ENCODE assay signal across 8 mouse cellular contexts in the genomic region with DNA sequence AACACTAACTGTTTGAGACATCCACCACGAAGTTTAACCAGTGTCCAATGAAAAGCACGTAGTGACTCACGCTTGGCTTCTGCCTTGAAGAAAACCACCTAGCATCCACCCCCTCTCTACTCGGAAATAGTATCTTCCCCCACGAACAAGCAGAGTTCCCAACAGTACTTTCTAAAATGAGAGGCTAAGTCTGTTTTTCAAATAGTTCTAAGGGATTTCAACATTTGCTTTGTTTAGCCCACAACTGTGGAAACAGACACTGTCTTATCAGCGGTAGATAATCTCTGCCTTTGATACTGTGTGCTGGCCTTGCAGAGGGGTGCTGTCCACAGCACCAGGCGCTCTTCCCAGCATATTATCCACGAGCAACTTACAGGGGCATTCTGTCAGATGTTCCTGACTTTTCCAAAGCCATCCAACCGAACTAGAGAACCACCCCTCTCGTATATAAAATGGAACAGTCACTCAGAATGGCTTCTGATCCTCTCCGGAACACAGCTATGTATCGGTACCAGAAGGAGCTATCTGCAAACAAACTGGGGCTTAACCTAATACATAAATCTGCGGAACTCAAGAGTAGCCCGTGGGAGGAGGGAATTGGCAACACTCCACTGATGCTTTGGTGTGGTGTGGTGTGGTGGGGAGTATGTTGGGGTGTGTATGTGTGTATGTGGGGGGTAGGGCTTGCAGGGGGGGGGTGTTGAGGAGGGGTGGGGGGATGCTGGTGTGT.
A peak's percentile ranks its signal among the peaks of the same experiment; 100 is the strongest.
DNase-seq lines count a peak whose midpoint lies in the region; ATAC-seq and TF ChIP-seq lines count a peak whose summit lies in the region.
"Had no signal": no experiment of that assay in that cellular context is flagged by ENCODE, and none has a peak within 500 bp of the region (broad histone marks: within the 10 kb centered on the region; RNA-seq: fewer than 3 reads in every experiment).

No protein-coding gene starts in this region.

- H3K36me3 ChIP-seq in hindbrain, embryonic 14.5 days (replicated peaks; ENCODE audit: control insufficient read depth, insufficient read depth), result peaks cover 5% of the 10 kb centered on the region; the same call in 1 of the 2 replicates
- H3K36me3 ChIP-seq in hindbrain, embryonic 10.5 days, result peaks cover 55% of the 10 kb centered on the region
- H3K36me3 ChIP-seq in stomach, embryonic 14.5 days (ENCODE audit: control insufficient read depth, insufficient read depth, low read length), result peaks cover 14% of the 10 kb centered on the region; the same call in 1 of the 2 replicates
- no peaks in the 10 kb centered on the region; the same call in 1 of the 2 replicates for H3K36me3 ChIP-seq in stomach, postnatal 0 days (ENCODE audit: control insufficient read depth, insufficient read depth, low read length)

- TF ChIP-seq EP300 in stomach, postnatal 0 days (optimal IDR thresholded peaks at IDR 0.05), result no peak

- peaks cover 65% of the 10 kb centered on the region for H3K4me1 ChIP-seq in hindbrain, embryonic 14.5 days (replicated peaks; ENCODE audit: control insufficient read depth, insufficient read depth, low read length)
- peaks cover 41% of the 10 kb centered on the region for H3K4me1 ChIP-seq in hindbrain, embryonic 10.5 days (replicated peaks)
- H3K4me1 ChIP-seq in stomach, embryonic 14.5 days (ENCODE audit: control insufficient read depth, insufficient read depth, low read length), result peaks cover 48% of the 10 kb centered on the region
- peaks cover 26% of the 10 kb centered on the region for H3K4me1 ChIP-seq in stomach, postnatal 0 days (replicated peaks; ENCODE audit: control insufficient read depth, insufficient read depth)

- no peak overlapping the region for H3K9ac ChIP-seq in hindbrain, embryonic 14.5 days
- H3K9ac ChIP-seq in stomach, embryonic 14.5 days (replicated peaks; ENCODE audit: low read depth, low read length), result no peak overlapping the region
- H3K9ac ChIP-seq in stomach, postnatal 0 days (ENCODE audit: low read length), result no peak overlapping the region

- no peaks in the 10 kb centered on the region for H3K27me3 ChIP-seq in hindbrain, embryonic 14.5 days (ENCODE audit: control insufficient read depth, insufficient read depth, low read length)
- H3K27me3 ChIP-seq in hindbrain, embryonic 10.5 days (ENCODE audit: insufficient read depth, poor library complexity, severe bottlenecking), result no peaks in the 10 kb centered on the region
- no peaks in the 10 kb centered on the region for H3K27me3 ChIP-seq in stomach, embryonic 14.5 days (ENCODE audit: control insufficient read depth, insufficient read depth, low read length)
- H3K27me3 ChIP-seq in stomach, postnatal 0 days (ENCODE audit: control insufficient read depth, insufficient read depth, low read length), result no peaks in the 10 kb centered on the region

- DNase-seq in hindbrain, embryonic 14.5 days (ENCODE audit: low spot score), result no peak
- no peak for DNase-seq in hindbrain, embryonic 10.5 days (ENCODE audit: low spot score)
- no peak for DNase-seq in stomach, postnatal 0 days (ENCODE audit: low spot score)
- peak; percentile 50 to 93 for DNase-seq in left cerebral cortex, postnatal 25 days (ENCODE audit: low spot score in 2 of 2)
- no peak for DNase-seq in thymus, postnatal 0 days (ENCODE audit: low spot score)
- DNase-seq in testis, postnatal 14 days (ENCODE audit: low spot score), result no peak

- peak overlapping the region; percentile 85 for H3K27ac ChIP-seq in hindbrain, embryonic 14.5 days
- no peak overlapping the region for H3K27ac ChIP-seq in hindbrain, embryonic 10.5 days
- peak overlapping the region; percentile 66 for H3K27ac ChIP-seq in stomach, embryonic 14.5 days (ENCODE audit: low read length)
- no peak overlapping the region for H3K27ac ChIP-seq in stomach, postnatal 0 days (replicated peaks)
- H3K27ac ChIP-seq: macrophage had no signal

- H3K4me2 ChIP-seq in hindbrain, embryonic 14.5 days (replicated peaks), result no peak overlapping the region
- H3K4me2 ChIP-seq in stomach, embryonic 14.5 days (replicated peaks; ENCODE audit: low read depth, low read length), result no peak overlapping the region
- no peak overlapping the region for H3K4me2 ChIP-seq in stomach, postnatal 0 days (replicated peaks; ENCODE audit: low read depth)

- no peak for ATAC-seq in hindbrain, embryonic 14.5 days (ENCODE audit: low FRiP score)
- no peak for ATAC-seq in stomach, embryonic 14.5 days (ENCODE audit: insufficient number of reproducible peaks, insufficient read depth, low FRiP score, low read depth)
- ATAC-seq in stomach, postnatal 0 days (ENCODE audit: low FRiP score, low TSS enrichment), result no peak

- WGBS in hindbrain, embryonic 14.5 days, result 72% methylated on average over 14 of the region's 14 CpGs
- 87% methylated on average over 14 of the region's 14 CpGs for WGBS in hindbrain, embryonic 10.5 days
- 39% methylated on average over 14 of the region's 14 CpGs for WGBS in stomach, embryonic 14.5 days
- WGBS in stomach, postnatal 0 days, result 24% methylated on average over 14 of the region's 14 CpGs

- no peak for TF ChIP-seq CTCF in stomach, postnatal 0 days (IDR thresholded peaks at IDR 0.05; ENCODE audit: low read depth)

- H3K4me3 ChIP-seq in hindbrain, embryonic 14.5 days (replicated peaks; ENCODE audit: low read length), result no peak overlapping the region
- no peak overlapping the region for H3K4me3 ChIP-seq in hindbrain, embryonic 10.5 days
- H3K4me3 ChIP-seq in stomach, embryonic 14.5 days (ENCODE audit: low read depth, low read length), result no peak overlapping the region
- no peak overlapping the region for H3K4me3 ChIP-seq in stomach, postnatal 0 days (ENCODE audit: low read depth, low read length)

- intact Hi-C loops in left cerebral cortex, postnatal 25 days (cut with DNase I), result no loop called here

- no peaks in the 10 kb centered on the region for H3K9me3 ChIP-seq in hindbrain, embryonic 14.5 days (ENCODE audit: control insufficient read depth, low read length)
- H3K9me3 ChIP-seq in hindbrain, embryonic 10.5 days, result no peaks in the 10 kb centered on the region
- no peaks in the 10 kb centered on the region for H3K9me3 ChIP-seq in stomach, embryonic 14.5 days (ENCODE audit: control insufficient read depth, low read depth, low read length)
- no peaks in the 10 kb centered on the region for H3K9me3 ChIP-seq in stomach, postnatal 0 days (ENCODE audit: control insufficient read depth, low read length)

Comparison
In these comparisons a context has a peak if more than half of its experiments do, and no peak if none do; other contexts are left out.
1. H3K27ac ChIP-seq: peak in hindbrain, embryonic 14.5 days (single experiment) and stomach, embryonic 14.5 days (single experiment); none in hindbrain, embryonic 10.5 days (single experiment) and stomach, postnatal 0 days (single experiment).
2. DNase-seq: peak in left cerebral cortex, postnatal 25 days (2 of 2); none in hindbrain, embryonic 14.5 days (single experiment), hindbrain, embryonic 10.5 days (single experiment), stomach, postnatal 0 days (single experiment), thymus, postnatal 0 days (single experiment) and testis, postnatal 14 days (single experiment).